Mouse (Mus musculus): ENCODE measurements around the gene Rac3. TPM values are rescaled to one million over a fixed set of nuclear protein-coding genes. Genes with fewer than 3 reads are reported as not detected.

Gene Rac3
- polyA plus RNA-seq, 1 experiment from 2014 or later = 51.2 TPM

- Histone ChIP-seq H3K4me3 (replicated peaks) (no peak overlapping the region), H3K36me3 (peaks cover 49% of the 10 kb centered on the region), H3K9ac (replicated peaks) (no peak overlapping the region)
Measured at GRCm38 (mm10) chr11:120706120-120706519, 15.2 kb upstream of the Rac3 start.

GRCm38 (mm10) chr11:120707225-120707624, 14.0 kb upstream of the Rac3 start:
- 5% methylated on average over 12 of the region's 12 CpGs for WGBS
- peak overlapping the region; percentile 48 for H3K9ac ChIP-seq (replicated peaks)
- H3K4me1 ChIP-seq (replicated peaks) = peaks cover 85% of the 10 kb centered on the region
- peaks cover 40% of the 10 kb centered on the region for H3K36me3 ChIP-seq
- H3K27ac ChIP-seq = peak overlapping the region; percentile 92
- no peaks in the 10 kb centered on the region for H3K27me3 ChIP-seq
- H3K4me2 ChIP-seq = peak overlapping the region; percentile 46
- no peaks in the 10 kb centered on the region for H3K9me3 ChIP-seq
- peak overlapping the region; percentile 11; the same call in 1 of the 2 replicates for H3K4me3 ChIP-seq (replicated peaks)
- peak; percentile 7; the same call in 1 of the 2 replicates for ATAC-seq (ENCODE audit: insufficient number of reproducible peaks, insufficient read depth, low FRiP score, low TSS enrichment, low read depth)

More at GRCm38 (mm10) chr11:120706120-120706519, 15.2 kb upstream of the Rac3 start:
- 46% methylated on average over 5 of the region's 5 CpGs for WGBS
- peak overlapping the region; percentile 92 for H3K27ac ChIP-seq
- no peaks in the 10 kb centered on the region for H3K9me3 ChIP-seq
- peak overlapping the region; percentile 46; the same call in 1 of the 2 replicates for H3K4me2 ChIP-seq
- ATAC-seq (ENCODE audit: insufficient number of reproducible peaks, insufficient read depth, low FRiP score, low TSS enrichment, low read depth) = no peak
- peaks cover 77% of the 10 kb centered on the region for H3K4me1 ChIP-seq (replicated peaks)
- H3K27me3 ChIP-seq = no peaks in the 10 kb centered on the region

GRCm38 (mm10) chr11:120707969-120708368, 13.3 kb upstream of the Rac3 start:
- H3K4me1 ChIP-seq (replicated peaks) = peaks cover 92% of the 10 kb centered on the region
- peak overlapping the region; percentile 46 for H3K4me2 ChIP-seq
- peaks cover 36% of the 10 kb centered on the region for H3K36me3 ChIP-seq
- WGBS = 22% methylated on average over 5 of the region's 5 CpGs
- no peaks in the 10 kb centered on the region for H3K27me3 ChIP-seq
- no peak overlapping the region for H3K4me3 ChIP-seq (replicated peaks)
- peak overlapping the region; percentile 48 for H3K9ac ChIP-seq (replicated peaks)
- ATAC-seq (ENCODE audit: insufficient number of reproducible peaks, insufficient read depth, low FRiP score, low TSS enrichment, low read depth) = no peak
- H3K27ac ChIP-seq = peak overlapping the region; percentile 92
- H3K9me3 ChIP-seq = no peaks in the 10 kb centered on the region

GRCm38 (mm10) chr11:120709551-120709950, 11.7 kb upstream of the Rac3 start:
- no peak overlapping the region for H3K4me3 ChIP-seq (replicated peaks)
- H3K4me1 ChIP-seq (replicated peaks) = peaks cover 82% of the 10 kb centered on the region
- ATAC-seq (ENCODE audit: insufficient number of reproducible peaks, insufficient read depth, low FRiP score, low TSS enrichment, low read depth) = no peak
- H3K9ac ChIP-seq (replicated peaks) = 0 out of 2 replicates have a peak overlapping the region, but pooled peaks have one; percentile 40
- H3K27me3 ChIP-seq = no peaks in the 10 kb centered on the region
- 69% methylated on average over 2 of the region's 2 CpGs for WGBS
- no peaks in the 10 kb centered on the region for H3K9me3 ChIP-seq
- H3K36me3 ChIP-seq = peaks cover 30% of the 10 kb centered on the region
- no peak overlapping the region for H3K27ac ChIP-seq
- no peak overlapping the region for H3K4me2 ChIP-seq

- H3K9ac ChIP-seq (replicated peaks) = peak overlapping the region; percentile 44; the same call in 1 of the 2 replicates
- H3K4me1 ChIP-seq (replicated peaks) = peaks cover 77% of the 10 kb centered on the region
- H3K4me3 ChIP-seq (replicated peaks) = no peak overlapping the region
Measured at GRCm38 (mm10) chr11:120710672-120711071, 10.6 kb upstream of the Rac3 start.

GRCm38 (mm10) chr11:120711980-120712604, 9.2 kb upstream of the Rac3 start:
- Histone ChIP-seq H3K4me2 (peak overlapping the region; percentile 95), H3K27ac (0 out of 2 replicates have a peak overlapping the region, but pooled peaks have one; percentile 12), H3K4me3 (replicated peaks) (peak overlapping the region; percentile 66), H3K4me1 (replicated peaks) (peaks cover 63% of the 10 kb centered on the region), H3K36me3 (peaks cover 49% of the 10 kb centered on the region), H3K9me3 (no peaks in the 10 kb centered on the region), H3K9ac (replicated peaks) (peak overlapping the region; percentile 27; the same call in 1 of the 2 replicates), H3K27me3 (no peaks in the 10 kb centered on the region)
- no peak for ATAC-seq (ENCODE audit: insufficient number of reproducible peaks, insufficient read depth, low FRiP score, low TSS enrichment, low read depth)
- 49% methylated on average over 8 of the region's 8 CpGs for WGBS

More at GRCm38 (mm10) chr11:120710672-120711071, 10.6 kb upstream of the Rac3 start:
- WGBS = 9% methylated on average over 5 of the region's 5 CpGs
- H3K36me3 ChIP-seq = peaks cover 37% of the 10 kb centered on the region
- H3K27me3 ChIP-seq = no peaks in the 10 kb centered on the region
- H3K9me3 ChIP-seq = no peaks in the 10 kb centered on the region
- no peak overlapping the region for H3K4me2 ChIP-seq
- ATAC-seq (ENCODE audit: insufficient number of reproducible peaks, insufficient read depth, low FRiP score, low TSS enrichment, low read depth) = no peak
- H3K27ac ChIP-seq = peak overlapping the region; percentile 73

GRCm38 (mm10) chr11:120712771-120713568, 8.3 kb upstream of the Rac3 start:
- H3K4me2 ChIP-seq = peak overlapping the region; percentile 95
- peaks cover 58% of the 10 kb centered on the region for H3K36me3 ChIP-seq
- peak overlapping the region; percentile 63 for H3K9ac ChIP-seq (replicated peaks)
- ATAC-seq (ENCODE audit: insufficient number of reproducible peaks, insufficient read depth, low FRiP score, low TSS enrichment, low read depth) = peak; percentile 32
- H3K27me3 ChIP-seq = no peaks in the 10 kb centered on the region
- no peaks in the 10 kb centered on the region for H3K9me3 ChIP-seq
- peak overlapping the region; percentile 62 for H3K27ac ChIP-seq
- H3K4me3 ChIP-seq (replicated peaks) = peak overlapping the region; percentile 66
- peaks cover 54% of the 10 kb centered on the region for H3K4me1 ChIP-seq (replicated peaks)
- 1% methylated on average over 38 of the region's 38 CpGs for WGBS

GRCm38 (mm10) chr11:120713580-120714518, 7.4 kb upstream of the Rac3 start, which contains the start of the genes Cenpx and Lrrc45:
Gene Cenpx, minus strand, starts transcription at chr11:120713738.
Gene Lrrc45, plus strand, starts transcription at chr11:120713925.
- Histone ChIP-seq H3K36me3 (peaks cover 62% of the 10 kb centered on the region), H3K4me1 (replicated peaks) (peaks cover 46% of the 10 kb centered on the region), H3K27ac (peak within 1 kb of the TSS; percentile 62), H3K4me2 (peak within 1 kb of the TSS; percentile 95), H3K4me3 (replicated peaks) (peak within 1 kb of the TSS; percentile 66), H3K27me3 (no peaks in the 10 kb centered on the region), H3K9ac (replicated peaks) (peak within 1 kb of the TSS; percentile 79), H3K9me3 (no peaks in the 10 kb centered on the region)
- WGBS = 3% methylated on average over 53 of the region's 53 CpGs
- peak; percentile 93 for ATAC-seq (ENCODE audit: insufficient number of reproducible peaks, insufficient read depth, low FRiP score, low TSS enrichment, low read depth)

- whole genome bisulfite sequencing = 61% methylated on average over 10 of the region's 10 CpGs
- peak overlapping the region; percentile 79 for H3K9ac ChIP-seq (replicated peaks)
- H3K27ac ChIP-seq = no peak overlapping the region
- no peak for ATAC-seq (ENCODE audit: insufficient number of reproducible peaks, insufficient read depth, low FRiP score, low TSS enrichment, low read depth)
- H3K9me3 ChIP-seq = no peaks in the 10 kb centered on the region
- H3K4me2 ChIP-seq = peak overlapping the region; percentile 95
- H3K4me3 ChIP-seq (replicated peaks) = peak overlapping the region; percentile 66
- H3K36me3 ChIP-seq = peaks cover 62% of the 10 kb centered on the region
- H3K27me3 ChIP-seq = no peaks in the 10 kb centered on the region
- peaks cover 39% of the 10 kb centered on the region for H3K4me1 ChIP-seq (replicated peaks)
Measured at GRCm38 (mm10) chr11:120714546-120714945, 6.7 kb upstream of the Rac3 start.

GRCm38 (mm10) chr11:120715131-120715530, 6.1 kb upstream of the Rac3 start:
- Histone ChIP-seq H3K27ac (no peak overlapping the region), H3K27me3 (no peaks in the 10 kb centered on the region), H3K36me3 (peaks cover 62% of the 10 kb centered on the region), H3K9ac (replicated peaks) (peak overlapping the region; percentile 79; the same call in 1 of the 2 replicates), H3K9me3 (no peaks in the 10 kb centered on the region), H3K4me3 (replicated peaks) (peak overlapping the region; percentile 66; the same call in 1 of the 2 replicates), H3K4me1 (replicated peaks) (peaks cover 35% of the 10 kb centered on the region), H3K4me2 (peak overlapping the region; percentile 95; the same call in 1 of the 2 replicates)
- WGBS = 88% methylated on average over 9 of the region's 9 CpGs
- ATAC-seq (ENCODE audit: insufficient number of reproducible peaks, insufficient read depth, low FRiP score, low TSS enrichment, low read depth) = no peak
